Mouse (Mus musculus) telencephalon, adult 2 months (tissue): Measurements from ENCODE around the gene Ppat.
"Not testable (repeated sequence)": the region's sequence is repeated elsewhere in the genome, so short reads cannot be mapped to it uniquely, and the experiment has no call there.

Experiments used
- DNase-seq: peaks from one replicate; pipeline ENCODE4 v3.0.0-alpha.2; 2011; ENCODE audit warnings: low read depth, low spot score

Ppat gene

GRCm38 (mm10) chr5:76951106-76952027, at the start of gene Ppat, which contains the start of gene Paics:
Gene Ppat, minus strand, starts transcription at chr5:76951578.
Gene Paics, plus strand, starts transcription at chr5:76951307.
- peak; percentile 97 for DNase-seq

- DNase-seq, result peak; percentile 68
Measured at GRCm38 (mm10) chr5:76998416-76998815, 47.0 kb upstream of the Ppat start.

GRCm38 (mm10) chr5:76993174-76993814, 41.9 kb upstream of the Ppat start:
- DNase-seq, result no peak

GRCm38 (mm10) chr5:76990789-76991188, 39.4 kb upstream of the Ppat start:
- no peak for DNase-seq

- no peak for DNase-seq
Measured at GRCm38 (mm10) chr5:76984015-76984414, 32.6 kb upstream of the Ppat start.

GRCm38 (mm10) chr5:76975736-76976135, 24.4 kb upstream of the Ppat start:
- no peak for DNase-seq

- DNase-seq, result peak; percentile 70
Measured at GRCm38 (mm10) chr5:76974554-76975285, 23.3 kb upstream of the Ppat start, which contains the start of gene Srp72. Gene Srp72, plus strand, starts transcription at chr5:76974683.

- no peak for DNase-seq
Measured at GRCm38 (mm10) chr5:76974207-76974553, 22.8 kb upstream of the Ppat start.

GRCm38 (mm10) chr5:76973488-76973887, 22.1 kb upstream of the Ppat start:
- no peak for DNase-seq

GRCm38 (mm10) chr5:76971115-76971514, 19.7 kb upstream of the Ppat start:
- DNase-seq, result not testable (repeated sequence)

- no peak for DNase-seq
Measured at GRCm38 (mm10) chr5:76969250-76969649, 17.9 kb upstream of the Ppat start.

GRCm38 (mm10) chr5:76964651-76965050, 13.3 kb upstream of the Ppat start:
- DNase-seq, result no peak

GRCm38 (mm10) chr5:76962545-76962944, 11.2 kb upstream of the Ppat start:
- no peak for DNase-seq

GRCm38 (mm10) chr5:76959587-76959986, 8.2 kb upstream of the Ppat start:
- no peak for DNase-seq

- no peak for DNase-seq
Measured at GRCm38 (mm10) chr5:76957954-76958353, 6.6 kb upstream of the Ppat start.

- DNase-seq, result no peak
Measured at GRCm38 (mm10) chr5:76955474-76955873, 4.1 kb upstream of the Ppat start.

GRCm38 (mm10) chr5:76954271-76954900, 3.0 kb upstream of the Ppat start:
- DNase-seq, result no peak

GRCm38 (mm10) chr5:76953794-76954193, 2.4 kb upstream of the Ppat start:
- no peak for DNase-seq

- no peak for DNase-seq
Measured at GRCm38 (mm10) chr5:76952112-76953040, 998 bp upstream of the Ppat start.

GRCm38 (mm10) chr5:76950343-76951105, 854 bp downstream of the Ppat start:
- no peak for DNase-seq
